15 mouse cellular contexts compared by ENCODE assay signal in the genomic region with DNA sequence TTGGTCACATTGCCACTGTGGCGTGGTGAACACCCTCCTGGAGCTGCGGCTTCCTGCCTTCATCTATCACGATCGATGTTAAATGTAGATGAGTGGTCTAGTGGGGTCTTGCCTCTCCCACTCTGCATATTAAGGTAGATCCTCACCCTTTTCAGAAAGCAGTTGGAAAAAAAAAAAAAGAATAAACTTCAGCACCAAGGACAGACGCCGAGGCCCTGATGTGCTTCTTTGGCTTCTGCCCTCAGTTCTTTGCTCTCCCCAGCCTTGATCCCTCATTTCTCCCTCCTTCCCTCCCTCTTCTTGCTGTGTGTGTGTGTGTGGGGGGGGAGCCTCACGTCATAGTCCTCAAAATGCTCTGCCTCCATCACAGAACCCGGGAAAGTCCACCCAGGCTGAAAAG. TPM values are rescaled to one million over a fixed set of nuclear protein-coding genes. Genes with fewer than 3 reads are reported as not detected.
DNase-seq lines count a peak whose midpoint lies in the region; ATAC-seq and TF ChIP-seq lines count a peak whose summit lies in the region.
"Had no signal": no experiment of that assay in that cellular context is flagged by ENCODE, and none has a peak within 500 bp of the region (broad histone marks: within the 10 kb centered on the region; RNA-seq: fewer than 3 reads in every experiment).

No protein-coding gene starts in this region.

- no peak for DNase-seq in heart, embryonic 10.5 days (ENCODE audit: low spot score)
- DNase-seq in heart, adult 18-20 months = no peak
- peak; percentile 66 for DNase-seq in lung, embryonic 14.5 days
- DNase-seq in lung, postnatal 14 days = no peak
- DNase-seq in right cerebral cortex, adult 18-20 months = no peak
- no peak for DNase-seq in gastrocnemius, postnatal 36 days
- DNase-seq: cerebellum, adult 8-10 months; layer of hippocampus, adult 9-11 months; right cerebral cortex, postnatal 14 days had no signal

- intact Hi-C loops in gastrocnemius, postnatal 36 days (cut with DNase I) = no loop called here

- 41% methylated on average over 8 of the region's 8 CpGs for WGBS in heart, embryonic 10.5 days
- WGBS in lung, embryonic 14.5 days = 44% methylated on average over 8 of the region's 8 CpGs
- 33% methylated on average over 8 of the region's 8 CpGs for WGBS in hindbrain, embryonic 15.5 days
- 40% methylated on average over 8 of the region's 8 CpGs for WGBS in neural tube, embryonic 14.5 days

- H3K4me3 ChIP-seq in heart, embryonic 10.5 days = peak overlapping the region; percentile 46
- no peak overlapping the region for H3K4me3 ChIP-seq in lung, embryonic 14.5 days (ENCODE audit: low read depth, low read length)
- no peak overlapping the region for H3K4me3 ChIP-seq in hindbrain, embryonic 15.5 days
- no peak overlapping the region for H3K4me3 ChIP-seq in neural tube, embryonic 14.5 days (ENCODE audit: low read depth, low read length)
- H3K4me3 ChIP-seq: limb, embryonic 12.5 days; lung, embryonic 15.5 days had no signal

- peaks cover 23% of the 10 kb centered on the region for H3K4me1 ChIP-seq in heart, embryonic 10.5 days
- no peaks in the 10 kb centered on the region for H3K4me1 ChIP-seq in lung, embryonic 14.5 days (ENCODE audit: insufficient read depth)
- H3K4me1 ChIP-seq in hindbrain, embryonic 15.5 days (replicated peaks) = peaks cover 24% of the 10 kb centered on the region
- H3K4me1 ChIP-seq in neural tube, embryonic 14.5 days (ENCODE audit: control insufficient read depth, insufficient read depth, low read length) = peaks cover 15% of the 10 kb centered on the region; the same call in 1 of the 2 replicates
- H3K4me1 ChIP-seq: limb, embryonic 12.5 days; lung, embryonic 15.5 days had no signal

- no peak for ATAC-seq in lung, embryonic 14.5 days (ENCODE audit: insufficient read depth)
- no peak for ATAC-seq in hindbrain, embryonic 15.5 days (ENCODE audit: low FRiP score, low read depth)
- no peak for ATAC-seq in neural tube, embryonic 14.5 days (ENCODE audit: low read depth)
- ATAC-seq: intestine, postnatal 0 days had no signal

- TF ChIP-seq CTCF in lung, embryonic 14.5 days (IDR thresholded peaks at IDR 0.05; ENCODE audit: low read depth) = no peak

- no peaks in the 10 kb centered on the region for H3K9me3 ChIP-seq in heart, embryonic 10.5 days
- H3K9me3 ChIP-seq in lung, embryonic 14.5 days (ENCODE audit: low read depth, low read length) = no peaks in the 10 kb centered on the region
- H3K9me3 ChIP-seq in hindbrain, embryonic 15.5 days = no peaks in the 10 kb centered on the region
- no peaks in the 10 kb centered on the region for H3K9me3 ChIP-seq in neural tube, embryonic 14.5 days (ENCODE audit: control insufficient read depth, low read length)
- H3K9me3 ChIP-seq: limb, embryonic 12.5 days; lung, embryonic 15.5 days had no signal

- peaks cover 4% of the 10 kb centered on the region; the same call in 1 of the 2 replicates for H3K27me3 ChIP-seq in heart, embryonic 10.5 days (ENCODE audit: insufficient read depth, poor library complexity, severe bottlenecking)
- no peaks in the 10 kb centered on the region for H3K27me3 ChIP-seq in lung, embryonic 14.5 days (ENCODE audit: insufficient read depth, low read length)
- no peaks in the 10 kb centered on the region for H3K27me3 ChIP-seq in hindbrain, embryonic 15.5 days
- no peaks in the 10 kb centered on the region for H3K27me3 ChIP-seq in neural tube, embryonic 14.5 days (ENCODE audit: control insufficient read depth, insufficient read depth, low read length)
- H3K27me3 ChIP-seq: limb, embryonic 12.5 days; lung, embryonic 15.5 days had no signal

- no peak overlapping the region for H3K4me2 ChIP-seq in lung, embryonic 14.5 days
- no peak overlapping the region for H3K4me2 ChIP-seq in hindbrain, embryonic 15.5 days
- no peak overlapping the region for H3K4me2 ChIP-seq in neural tube, embryonic 14.5 days (ENCODE audit: low read depth, low read length)
- H3K4me2 ChIP-seq: limb, embryonic 12.5 days; lung, embryonic 15.5 days had no signal

- no peak overlapping the region for H3K9ac ChIP-seq in lung, embryonic 14.5 days
- H3K9ac ChIP-seq in hindbrain, embryonic 15.5 days = no peak overlapping the region
- H3K9ac ChIP-seq in neural tube, embryonic 14.5 days (replicated peaks; ENCODE audit: low read depth, low read length) = no peak overlapping the region
- H3K9ac ChIP-seq: limb, embryonic 12.5 days; lung, embryonic 15.5 days had no signal

- H3K36me3 ChIP-seq in heart, embryonic 10.5 days = peaks cover 24% of the 10 kb centered on the region
- peaks cover 20% of the 10 kb centered on the region for H3K36me3 ChIP-seq in lung, embryonic 14.5 days (ENCODE audit: insufficient read depth)
- peaks cover 25% of the 10 kb centered on the region for H3K36me3 ChIP-seq in hindbrain, embryonic 15.5 days
- peaks cover 30% of the 10 kb centered on the region for H3K36me3 ChIP-seq in neural tube, embryonic 14.5 days (ENCODE audit: control insufficient read depth, insufficient read depth, low read length)

- H3K27ac ChIP-seq in heart, embryonic 10.5 days = no peak overlapping the region
- H3K27ac ChIP-seq in lung, embryonic 14.5 days (ENCODE audit: low read depth) = no peak overlapping the region
- H3K27ac ChIP-seq in hindbrain, embryonic 15.5 days (replicated peaks) = peak overlapping the region; percentile 9
- H3K27ac ChIP-seq in neural tube, embryonic 14.5 days (ENCODE audit: low read depth, low read length) = peak overlapping the region; percentile 16; the same call in 1 of the 2 replicates
- H3K27ac ChIP-seq: limb, embryonic 12.5 days; lung, embryonic 15.5 days had no signal

RNA-seq across cellular contexts. Expression of a gene that starts 1.3 kb away (rescaled TPM):
- 2,404 and 4,482 TPM in 2 replicates for polyA plus RNA-seq in heart, embryonic 10.5 days (2016; fragmentation: Nextera tagmentation; extraction: Ambion mirVana)
- 1,000 to 10,000 TPM; 1,365 to 1,908 TPM for total RNA-seq in heart, adult 18-20 months (2021)
- polyA plus RNA-seq in lung, embryonic 14.5 days (2014; fragmentation: Nextera tagmentation; extraction: Ambion mirVana) = 17.4 TPM in 1 of 2 replicates, not detected in the other
- polyA plus RNA-seq in hindbrain, embryonic 15.5 days (2015; fragmentation: Nextera tagmentation; extraction: Ambion mirVana) = 1.6 and 1.7 TPM in 2 replicates
- 2.4 and 2.6 TPM in 2 replicates for polyA plus RNA-seq in neural tube, embryonic 14.5 days (2014; fragmentation: Nextera tagmentation; extraction: Ambion mirVana)
- not detected for total RNA-seq in gastrocnemius, postnatal 36 days (2021)
- total RNA-seq: adrenal gland, postnatal 4 days had no signal

RNA-seq across cellular contexts. Expression of a gene that starts 16.3 kb away (rescaled TPM):
- polyA plus RNA-seq in heart, embryonic 10.5 days (2016; fragmentation: Nextera tagmentation; extraction: Ambion mirVana) = 124 and 308 TPM in 2 replicates
- total RNA-seq in heart, adult 18-20 months (2021) = 100 to 1,000 TPM; 170 to 310 TPM
- polyA plus RNA-seq in lung, embryonic 14.5 days (2014; fragmentation: Nextera tagmentation; extraction: Ambion mirVana) = not detected in 2 replicates
- polyA plus RNA-seq in hindbrain, embryonic 15.5 days (2015; fragmentation: Nextera tagmentation; extraction: Ambion mirVana) = 0.19 and 0.35 TPM in 2 replicates
- 0.36 and 0.55 TPM in 2 replicates for polyA plus RNA-seq in neural tube, embryonic 14.5 days (2014; fragmentation: Nextera tagmentation; extraction: Ambion mirVana)
- not detected for total RNA-seq in gastrocnemius, postnatal 36 days (2021)
- polyA plus RNA-seq: intestine, postnatal 0 days; limb, embryonic 12.5 days had no signal

RNA-seq across cellular contexts. Expression of a gene that starts 36.8 kb away (rescaled TPM):
- 8.0 and 8.4 TPM in 2 replicates for polyA plus RNA-seq in heart, embryonic 10.5 days (2016; fragmentation: Nextera tagmentation; extraction: Ambion mirVana)
- total RNA-seq in heart, adult 18-20 months (2021) = 1 to 10 TPM; 7.8 to 8.0 TPM
- polyA plus RNA-seq in lung, embryonic 14.5 days (2014; fragmentation: Nextera tagmentation; extraction: Ambion mirVana) = 3.6 and 4.2 TPM in 2 replicates
- 31.3 and 32.8 TPM in 2 replicates for polyA plus RNA-seq in hindbrain, embryonic 15.5 days (2015; fragmentation: Nextera tagmentation; extraction: Ambion mirVana)
- polyA plus RNA-seq in neural tube, embryonic 14.5 days (2014; fragmentation: Nextera tagmentation; extraction: Ambion mirVana) = 25.8 and 30.6 TPM in 2 replicates
- 1 to 10 TPM; 3.9 to 4.6 TPM for total RNA-seq in gastrocnemius, postnatal 36 days (2021)

RNA-seq across cellular contexts. Expression of a gene that starts 37.0 kb away (rescaled TPM):
- polyA plus RNA-seq in heart, embryonic 10.5 days (2016; fragmentation: Nextera tagmentation; extraction: Ambion mirVana) = 13.5 and 15.6 TPM in 2 replicates
- 10 to 100 TPM in 1 of 2 experiments, 1 to 10 TPM in 1; 7.9 to 10.7 TPM for total RNA-seq in heart, adult 18-20 months (2021)
- 18.7 and 20.4 TPM in 2 replicates for polyA plus RNA-seq in lung, embryonic 14.5 days (2014; fragmentation: Nextera tagmentation; extraction: Ambion mirVana)
- polyA plus RNA-seq in hindbrain, embryonic 15.5 days (2015; fragmentation: Nextera tagmentation; extraction: Ambion mirVana) = 18.0 and 22.1 TPM in 2 replicates
- polyA plus RNA-seq in neural tube, embryonic 14.5 days (2014; fragmentation: Nextera tagmentation; extraction: Ambion mirVana) = 16.5 and 20.3 TPM in 2 replicates
- total RNA-seq in gastrocnemius, postnatal 36 days (2021) = 1 to 10 TPM; 5.6 to 9.6 TPM

Comparison
In these comparisons a context has a peak if more than half of its experiments do, and no peak if none do; other contexts are left out.
1. H3K27ac ChIP-seq: peak in hindbrain, embryonic 15.5 days (single experiment) and neural tube, embryonic 14.5 days (single experiment); none in heart, embryonic 10.5 days (single experiment) and lung, embryonic 14.5 days (single experiment).
2. RNA of a gene that starts 1.3 kb away (polyA plus RNA-seq): 2,404 to 4,482 TPM in heart, embryonic 10.5 days; 2.4 to 2.6 TPM in neural tube, embryonic 14.5 days, 1.6 to 1.7 TPM in hindbrain, embryonic 15.5 days and 17.4 TPM in lung, embryonic 14.5 days; every median in the first group is over 100 times any median in the second.
3. RNA of a gene that starts 16.3 kb away (polyA plus RNA-seq): 124 to 308 TPM in heart, embryonic 10.5 days; 0.36 to 0.55 TPM in neural tube, embryonic 14.5 days, 0.19 to 0.35 TPM in hindbrain, embryonic 15.5 days and not detected in lung, embryonic 14.5 days; every median in the first group is over 10 times any median in the second.